Mouse (Mus musculus) layer of hippocampus, adult 9-11 months (tissue): Measurements from ENCODE around the gene Smyd2.

ENCODE experiments used
- DNase-seq: peaks from one replicate; pipeline ENCODE4 v3.0.0; 2022

Smyd2 gene

DNA sequence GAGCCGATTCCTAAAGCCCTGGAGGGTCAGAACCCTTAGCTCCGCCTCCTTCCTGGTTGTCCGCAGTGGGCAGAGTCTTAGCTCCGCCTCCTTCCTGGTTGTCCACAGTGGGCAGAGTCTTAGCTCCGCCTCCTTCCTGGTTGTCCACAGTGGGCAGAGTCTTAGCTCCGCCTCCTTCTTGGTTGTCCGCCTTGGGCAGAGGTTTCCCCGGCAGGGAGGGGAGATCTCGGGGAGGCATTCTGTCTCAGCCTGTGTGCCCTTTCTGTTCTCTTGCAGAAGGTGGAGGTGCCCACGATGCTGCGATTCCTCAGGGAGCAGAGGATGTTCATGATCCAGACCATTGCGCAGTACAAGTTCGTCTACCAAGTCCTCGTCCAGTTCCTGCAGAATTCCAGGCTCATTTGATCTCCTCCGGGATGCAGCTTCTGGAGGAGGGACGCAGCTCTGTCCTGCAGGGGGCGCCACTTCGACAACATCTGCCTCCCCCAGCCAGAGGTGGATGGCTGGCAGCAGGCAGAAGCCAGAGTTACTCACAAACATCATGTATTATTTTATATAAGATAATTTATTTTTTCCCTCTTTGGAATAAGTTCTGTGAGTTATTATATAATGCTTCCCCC, 52.4 kb downstream of the Smyd2 start:
- DNase-seq = no peak

DNA sequence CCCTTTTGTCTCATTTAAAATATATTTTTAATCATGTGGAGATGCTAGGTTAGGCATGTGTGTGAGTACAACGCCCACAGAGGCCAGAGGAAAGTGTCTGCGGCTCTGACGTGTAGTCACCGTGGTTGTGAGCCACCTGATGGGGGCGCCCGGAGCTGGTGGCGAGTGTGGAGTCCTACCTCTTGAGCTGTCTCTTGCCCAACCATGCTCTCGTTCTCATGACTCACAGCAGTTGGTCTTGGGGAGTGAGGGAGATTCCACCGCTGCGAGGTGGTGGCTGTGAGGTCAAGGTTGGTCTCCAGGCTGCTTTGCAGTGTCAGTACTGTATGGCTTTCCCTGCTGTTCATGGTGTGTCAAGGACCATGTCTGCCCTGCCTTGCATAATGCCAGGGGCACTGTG, 54.1 kb downstream of the Smyd2 start:
- no peak for DNase-seq

DNA sequence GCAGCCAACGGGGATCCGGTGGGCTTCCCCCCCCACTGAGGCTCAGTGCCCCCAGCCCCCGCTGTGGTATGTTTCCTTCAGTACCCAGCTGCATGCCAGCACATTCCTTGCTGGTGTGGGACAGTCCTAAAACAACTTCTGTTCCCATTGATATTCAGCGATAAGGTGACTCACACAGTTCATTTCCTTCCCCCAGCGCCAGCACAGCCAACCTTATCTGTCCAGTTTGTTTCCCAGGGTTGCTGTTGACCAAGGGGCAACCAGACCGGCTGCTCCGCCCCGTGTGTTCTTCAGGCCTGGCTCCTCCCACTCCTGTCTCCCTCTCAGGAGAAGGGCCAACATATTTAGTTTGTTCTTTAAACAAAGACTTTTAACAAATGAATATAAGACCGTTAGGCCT, 54.7 kb downstream of the Smyd2 start:
- no peak for DNase-seq

DNA sequence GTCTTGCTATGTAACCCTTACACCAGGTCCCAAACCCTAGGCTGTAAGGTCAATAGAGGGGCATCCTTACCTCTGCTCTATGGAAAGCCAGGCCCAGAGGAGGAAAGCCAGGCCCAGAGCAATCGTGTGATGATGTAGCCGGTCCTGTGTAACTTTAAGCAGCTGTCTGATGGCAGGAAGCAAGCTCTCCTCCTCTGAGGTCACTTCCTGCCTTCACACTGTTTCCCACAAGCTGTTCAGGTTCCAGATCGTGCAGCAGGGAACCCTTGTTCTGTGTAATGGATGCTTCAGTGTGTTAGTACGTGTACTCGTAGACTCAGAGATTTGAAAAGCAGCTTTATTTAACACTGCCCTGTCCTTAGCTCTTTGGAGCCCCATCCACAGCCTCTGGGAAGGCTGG, 55.1 kb downstream of the Smyd2 start:
- no peak for DNase-seq

DNA sequence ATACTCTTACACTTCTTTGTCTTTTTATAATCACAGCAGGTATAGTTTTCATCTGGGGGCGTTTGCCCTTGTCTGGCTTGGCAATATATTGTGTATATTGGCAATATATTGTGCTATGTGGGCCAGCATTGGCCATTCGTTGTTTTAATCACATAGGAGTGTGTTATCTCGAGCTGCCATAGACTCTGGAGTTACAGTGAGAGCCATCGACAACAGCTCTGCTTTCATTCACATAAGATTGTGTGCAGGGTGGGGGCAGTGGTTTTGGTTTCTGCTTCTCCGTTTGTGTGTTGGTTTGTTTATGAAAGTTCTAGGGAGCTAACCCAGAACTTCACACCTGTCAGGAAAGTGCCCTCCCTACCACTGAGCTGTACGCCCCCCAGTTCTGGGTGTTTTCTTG, 55.5 kb downstream of the Smyd2 start:
- no peak for DNase-seq

DNA sequence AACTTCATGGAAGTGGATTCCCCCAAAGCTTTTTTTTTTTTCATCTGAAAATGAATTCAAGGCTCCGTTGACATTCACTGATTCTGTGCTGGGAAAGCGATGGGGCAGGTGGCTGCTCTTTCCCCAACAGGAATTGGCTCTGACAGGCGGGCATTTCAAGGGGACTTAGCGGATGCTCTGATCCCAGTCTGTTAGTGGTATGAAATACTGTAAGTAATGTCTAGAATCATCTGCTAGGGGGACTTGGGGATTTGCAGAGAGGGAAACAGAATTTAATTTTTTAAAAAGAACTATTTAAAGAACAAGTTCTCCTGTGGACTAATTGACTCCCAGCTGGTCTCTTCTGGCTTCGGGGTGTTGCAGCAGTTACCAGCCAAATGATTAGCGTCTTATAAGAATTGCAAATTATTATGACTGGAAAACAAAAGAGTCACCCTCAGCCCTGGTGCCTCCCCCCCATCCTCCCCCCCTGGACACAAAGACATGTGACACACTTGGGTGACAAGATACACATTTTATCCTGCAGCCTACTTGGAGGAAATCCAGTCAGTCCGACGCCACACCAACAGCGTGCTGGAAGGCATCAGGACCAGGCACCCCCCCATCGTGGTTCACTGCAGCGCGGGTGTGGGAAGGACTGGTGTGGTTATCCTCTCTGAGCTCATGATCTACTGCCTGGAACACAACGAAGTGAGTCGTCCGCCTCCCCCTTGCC, 57.2 kb downstream of the Smyd2 start:
- DNase-seq = no peak

DNA sequence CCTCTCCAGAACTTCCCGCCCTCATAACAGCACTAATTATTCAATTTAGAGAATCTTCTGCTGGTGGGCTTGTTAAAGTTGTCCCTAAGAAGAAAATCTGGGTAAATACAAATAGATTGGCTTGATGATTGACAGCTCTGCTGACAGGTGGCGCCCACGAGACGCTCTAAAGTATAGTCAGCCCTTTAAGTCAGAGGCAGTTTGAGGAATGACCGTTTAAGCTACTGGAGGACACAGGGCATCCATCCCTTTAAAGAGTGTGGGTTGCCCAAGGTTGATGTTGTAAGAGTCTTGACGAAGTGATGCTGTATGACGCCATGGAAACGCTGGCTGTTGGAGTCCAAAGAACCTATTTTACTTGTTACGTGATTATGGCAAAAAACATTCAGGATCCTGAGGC, 57.9 kb downstream of the Smyd2 start:
- DNase-seq = no peak

DNA sequence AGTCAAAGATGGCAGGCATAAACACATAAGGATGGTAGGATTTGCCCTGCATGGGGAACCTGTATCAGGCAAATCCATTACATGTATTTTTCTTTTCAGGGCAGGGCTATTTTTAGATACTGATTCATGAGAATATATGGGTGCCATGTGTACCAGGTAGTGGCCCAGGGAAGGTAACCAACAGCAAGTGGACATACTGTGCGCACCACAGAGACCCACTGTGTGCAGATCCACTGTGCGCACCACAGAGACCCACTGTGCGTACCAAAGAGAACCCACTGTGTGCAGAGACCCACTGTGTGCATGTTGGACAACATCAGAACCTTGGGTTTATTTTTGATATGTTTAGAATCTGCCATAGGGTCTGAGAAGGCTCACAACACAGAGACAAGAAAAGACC, 58.4 kb downstream of the Smyd2 start:
- no peak for DNase-seq

DNA sequence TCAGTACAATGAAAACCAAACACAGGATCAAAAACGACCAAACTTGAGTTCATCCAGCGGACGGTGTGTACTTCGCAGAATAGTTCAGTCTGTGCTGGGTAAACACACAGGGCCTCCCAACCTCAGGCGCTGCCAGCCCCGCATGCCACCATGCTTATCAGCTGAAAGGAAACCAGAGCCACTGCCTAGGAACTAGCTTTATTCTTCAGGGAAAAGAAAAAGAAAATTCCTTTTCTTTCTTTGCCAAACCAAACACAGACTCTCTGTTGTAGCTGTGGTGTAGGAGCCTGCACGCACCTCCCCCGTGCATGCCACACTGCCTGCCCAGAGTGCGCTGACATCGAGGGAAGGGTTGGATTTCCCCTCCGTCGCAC, 61.2 kb downstream of the Smyd2 start:
- no peak for DNase-seq

DNA sequence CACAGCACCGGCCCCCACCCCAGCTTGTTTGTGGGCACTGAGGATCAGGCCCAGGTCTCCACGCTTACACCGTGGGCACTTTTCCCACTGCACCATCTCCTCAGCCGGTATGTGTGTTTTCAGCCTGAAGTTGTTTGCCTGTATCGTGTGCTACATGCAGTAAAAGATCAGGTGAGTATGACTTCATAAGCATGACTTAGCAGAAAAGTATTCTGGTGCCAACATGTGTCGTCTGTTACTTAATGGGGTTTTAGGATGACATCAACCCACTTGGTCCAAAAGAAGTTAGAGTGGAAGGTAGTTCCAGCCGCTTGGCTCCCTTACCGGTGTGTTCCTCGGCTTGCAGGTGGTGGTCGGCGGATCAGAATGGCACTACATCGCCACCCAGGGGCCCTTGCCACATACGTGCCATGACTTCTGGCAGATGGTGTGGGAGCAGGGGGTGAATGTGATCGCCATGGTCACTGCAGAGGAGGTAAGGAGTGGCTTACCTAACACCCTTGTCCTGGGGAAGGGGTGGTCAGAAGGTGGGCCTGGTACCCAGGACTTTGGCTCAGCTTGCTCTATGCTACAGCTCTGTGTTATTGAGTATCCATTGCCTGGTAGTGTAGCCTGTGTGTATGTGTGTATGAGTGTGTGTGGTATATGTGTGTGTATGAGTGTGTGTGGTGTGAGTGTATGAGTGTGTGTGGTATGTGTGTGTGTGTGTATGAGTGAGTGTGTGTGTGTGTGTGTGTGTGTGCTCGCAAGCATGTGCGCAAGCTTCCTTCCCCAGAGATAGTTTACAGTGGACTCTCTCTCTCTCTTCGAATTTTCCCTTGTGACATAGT, 61.8 kb downstream of the Smyd2 start:
- no peak for DNase-seq

DNA sequence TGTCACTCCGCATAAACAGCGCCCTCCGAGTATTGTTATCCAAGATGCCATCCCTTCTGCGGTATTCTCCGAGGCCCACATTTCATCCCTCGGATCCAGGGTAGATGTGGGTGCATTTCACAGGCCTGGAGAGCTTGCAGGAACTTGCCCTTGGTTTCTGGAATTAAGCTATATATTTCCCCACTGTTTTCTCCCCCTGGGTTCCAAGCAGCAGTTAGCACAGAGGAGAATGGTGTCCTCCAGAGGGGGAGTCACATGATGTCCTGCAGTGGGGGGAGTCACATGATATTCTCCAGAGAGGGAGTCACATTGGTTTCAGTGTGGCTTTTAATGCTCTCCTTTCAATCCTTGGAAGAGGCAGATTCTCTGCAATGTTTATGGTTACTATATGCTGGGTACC, 63.8 kb downstream of the Smyd2 start:
- DNase-seq = no peak

DNA sequence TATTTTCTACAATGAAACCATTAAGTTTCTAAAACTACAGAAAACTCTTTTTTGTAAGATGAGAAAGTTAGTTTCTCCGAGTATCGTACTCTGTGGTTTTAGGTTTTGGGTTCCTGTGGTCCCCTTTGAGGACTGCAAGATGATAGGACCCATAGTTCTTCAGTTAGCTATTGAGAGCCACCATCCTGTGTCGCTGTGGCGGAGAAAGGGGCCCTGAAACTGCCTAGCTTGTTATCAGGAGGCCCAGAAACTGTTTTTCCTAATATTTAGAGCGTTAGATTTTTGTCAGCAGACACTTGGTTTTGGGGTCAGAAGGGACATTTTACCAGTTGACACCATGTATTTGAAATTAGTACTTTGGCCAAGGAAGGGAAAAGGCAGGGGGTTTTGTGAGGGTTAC, 66.4 kb downstream of the Smyd2 start:
- no peak for DNase-seq

DNA sequence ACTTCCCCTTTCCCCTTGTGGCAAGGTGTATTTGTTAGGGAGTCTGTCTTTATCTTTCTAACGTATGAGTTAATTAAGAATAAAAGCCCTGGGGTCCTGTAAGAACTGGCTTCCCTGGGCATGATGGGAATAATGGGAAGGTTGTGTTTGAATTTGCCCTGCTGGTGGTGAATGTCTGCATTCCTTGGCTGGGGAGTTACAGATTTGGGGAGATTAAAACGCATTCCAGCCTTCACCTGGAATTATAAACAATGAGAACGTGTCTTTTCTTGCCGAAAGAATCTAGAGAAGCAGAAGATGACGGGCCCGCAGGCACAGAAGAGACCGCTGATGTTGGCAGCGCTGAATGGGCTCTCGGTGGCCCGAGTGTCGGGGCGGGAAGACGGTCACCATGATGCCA, 67.5 kb downstream of the Smyd2 start:
- no peak for DNase-seq

DNA sequence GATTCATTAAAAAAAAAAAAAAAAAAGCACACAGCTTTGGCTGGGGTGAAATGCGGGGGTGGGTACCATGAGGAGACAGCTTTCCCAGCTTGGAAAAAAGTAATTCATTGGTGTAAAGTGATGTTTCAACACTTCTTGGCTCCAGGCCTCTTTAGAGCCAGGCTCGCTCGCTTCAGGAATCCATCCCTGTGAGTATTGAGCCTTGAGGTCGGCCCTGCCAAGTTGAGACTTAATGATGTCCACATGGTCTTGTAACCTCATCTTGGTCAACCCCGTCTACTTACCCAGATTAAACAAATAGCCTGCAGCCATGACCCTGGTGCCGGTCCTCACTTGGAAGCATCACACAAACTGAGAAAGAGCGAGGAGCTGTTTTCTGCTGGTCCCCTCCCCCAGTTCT, 69.7 kb downstream of the Smyd2 start:
- DNase-seq = no peak

DNA sequence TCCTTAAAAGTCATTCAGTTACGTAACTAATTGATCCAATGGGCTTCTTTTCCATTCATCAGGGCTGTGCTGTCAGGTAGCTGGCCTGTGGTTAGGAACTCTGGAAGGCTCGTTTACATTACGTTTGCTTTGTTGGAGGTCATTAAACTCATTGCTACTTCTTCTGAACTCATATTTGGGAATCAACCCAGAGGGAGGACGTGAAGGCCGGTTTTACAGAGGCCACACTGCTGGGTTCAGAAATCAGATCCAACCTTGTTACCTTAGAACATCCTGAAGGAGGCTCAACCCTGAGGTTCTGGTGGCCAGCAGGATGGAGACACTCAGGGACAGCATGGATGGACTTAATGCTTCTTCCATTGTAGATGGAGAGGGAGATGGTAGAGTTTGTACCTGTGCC, 70.1 kb downstream of the Smyd2 start:
- DNase-seq = no peak

DNA sequence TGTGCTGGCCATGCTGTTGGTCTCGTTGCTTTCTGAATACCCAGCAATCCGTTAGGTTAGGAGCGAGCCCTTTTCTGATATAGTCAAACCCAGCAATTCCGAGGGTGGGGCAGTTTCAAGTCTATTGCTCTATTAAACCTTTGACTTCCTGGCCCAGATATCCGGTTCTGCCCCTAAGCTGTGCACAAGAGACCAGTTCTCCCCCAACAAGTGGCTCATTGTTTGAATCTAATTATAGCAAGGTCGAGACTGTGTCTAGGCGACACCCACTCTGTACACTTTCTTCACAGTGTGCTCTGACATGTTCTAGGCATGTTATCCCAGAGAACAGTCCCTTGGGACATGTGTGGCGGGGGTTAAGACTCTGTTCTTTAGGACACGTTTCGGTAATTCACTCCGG, 72.6 kb downstream of the Smyd2 start:
- DNase-seq = no peak

DNA sequence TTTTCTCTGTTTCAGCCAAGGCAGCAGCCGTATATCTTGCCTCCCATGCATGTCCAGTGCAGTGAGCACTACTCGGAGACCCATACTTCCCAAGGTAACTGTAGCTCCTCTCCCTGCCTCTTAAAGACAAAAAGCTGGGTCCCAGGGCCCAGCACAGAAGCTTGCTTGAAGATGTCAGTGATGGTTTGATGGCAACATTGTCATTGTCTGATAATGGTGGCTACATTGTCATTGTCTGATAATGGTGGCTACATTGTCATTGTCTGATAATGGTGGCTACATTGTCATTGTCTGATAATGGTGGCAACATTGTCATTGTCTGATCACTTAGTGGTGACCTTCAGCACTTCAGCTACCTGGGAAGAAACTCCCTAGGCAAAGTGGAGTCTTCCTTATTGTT, 75.8 kb downstream of the Smyd2 start:
- DNase-seq = no peak

DNA sequence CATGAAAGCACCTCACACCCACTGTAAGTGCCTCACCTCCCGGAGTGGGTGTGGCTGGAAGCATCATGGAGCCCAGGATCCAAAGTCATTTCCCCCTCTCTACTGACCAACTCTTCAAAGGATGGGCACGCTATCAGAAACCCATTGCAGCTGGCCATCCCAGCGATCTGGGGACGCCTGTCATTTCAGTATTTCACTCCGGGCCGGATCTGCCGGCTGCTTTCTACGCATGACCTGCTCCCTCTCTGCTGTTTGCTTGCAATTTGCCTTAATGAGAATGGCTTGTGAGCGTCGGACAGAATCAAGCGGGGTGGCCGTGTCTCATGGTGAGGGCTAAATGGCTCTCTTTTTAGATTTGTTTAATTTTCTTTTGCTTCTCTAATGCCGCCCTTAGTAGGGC, 88.0 kb downstream of the Smyd2 start:
- DNase-seq = no peak

DNA sequence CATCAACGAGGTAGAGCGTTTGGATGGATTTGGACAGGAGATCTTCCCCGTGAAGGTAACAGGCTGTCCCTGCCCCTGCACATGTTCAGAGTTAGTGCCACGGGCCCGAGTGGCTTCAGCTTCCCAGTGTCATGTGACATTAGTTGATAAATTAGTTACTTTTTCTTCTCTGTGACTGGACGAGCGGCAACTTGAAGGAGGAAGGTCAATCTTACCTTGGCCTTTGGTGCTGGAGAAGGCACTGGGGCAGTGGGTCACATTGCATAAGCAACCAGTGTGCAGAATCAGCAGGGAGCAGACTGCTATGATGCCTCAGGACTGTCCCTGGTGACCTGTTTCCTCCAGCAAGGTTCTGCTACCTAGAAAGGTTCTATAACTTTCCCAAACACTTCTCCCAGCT, 88.8 kb downstream of the Smyd2 start:
- no peak for DNase-seq

DNA sequence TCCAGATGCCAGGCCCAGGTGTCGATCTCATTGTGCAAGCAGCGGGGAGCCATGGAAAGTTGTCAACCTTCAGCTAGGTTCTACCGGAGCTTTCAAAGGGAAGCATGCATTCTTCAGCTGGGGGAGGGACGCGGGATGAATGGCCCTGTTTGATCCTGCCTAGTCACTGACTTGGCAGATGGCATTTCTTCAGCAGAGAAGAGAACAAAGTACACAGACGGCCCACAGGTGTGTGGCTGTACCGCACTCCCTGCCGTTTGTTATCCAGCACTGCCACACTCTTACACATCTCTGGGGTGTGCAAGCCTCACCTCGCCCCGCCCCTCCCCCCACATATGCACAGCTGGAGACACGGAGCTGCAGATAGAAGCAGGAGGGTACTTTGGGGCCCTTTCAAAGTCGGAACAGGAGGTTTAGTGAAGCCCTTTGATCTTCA, 91.3 kb downstream of the Smyd2 start:
- no peak for DNase-seq
